Mouse (Mus musculus): ENCODE results near the gene Rnasek. TPM values are rescaled to one million over a fixed set of nuclear protein-coding genes. Genes with fewer than 3 reads are reported as not detected.
A peak's percentile ranks its signal among the peaks of the same experiment; 100 is the strongest.

The Rnasek gene
- polyA plus RNA-seq, 1 experiment from 2014 or later, result 235 TPM

- Histone ChIP-seq H3K4me3 (ENCODE audit: low read depth, low read length) (no peak overlapping the region), H3K27me3 (replicated peaks; ENCODE audit: control insufficient read depth, insufficient read depth, low read length) (0 out of 2 replicates have a peak, but pooled peaks cover 3% of the 10 kb centered on the region), H3K4me2 (ENCODE audit: low read length) (no peak overlapping the region), H3K9ac (ENCODE audit: low read length) (no peak overlapping the region), H3K27ac (ENCODE audit: low read depth, low read length) (no peak overlapping the region), H3K4me1 (ENCODE audit: control insufficient read depth, insufficient read depth, low read length) (no peaks in the 10 kb centered on the region), H3K36me3 (ENCODE audit: control insufficient read depth, insufficient read depth, low read length) (no peaks in the 10 kb centered on the region), H3K9me3 (replicated peaks; ENCODE audit: control insufficient read depth, low read length) (no peaks in the 10 kb centered on the region)
- DNase-seq (ENCODE audit: low spot score), result no peak
- no peak for ATAC-seq
- 76% methylated on average over 1 of the region's 1 CpGs for WGBS
These were observed 26.8 kb upstream of the Rnasek start for GRCm38 (mm10) chr11:70266405-70266804.

DNA sequence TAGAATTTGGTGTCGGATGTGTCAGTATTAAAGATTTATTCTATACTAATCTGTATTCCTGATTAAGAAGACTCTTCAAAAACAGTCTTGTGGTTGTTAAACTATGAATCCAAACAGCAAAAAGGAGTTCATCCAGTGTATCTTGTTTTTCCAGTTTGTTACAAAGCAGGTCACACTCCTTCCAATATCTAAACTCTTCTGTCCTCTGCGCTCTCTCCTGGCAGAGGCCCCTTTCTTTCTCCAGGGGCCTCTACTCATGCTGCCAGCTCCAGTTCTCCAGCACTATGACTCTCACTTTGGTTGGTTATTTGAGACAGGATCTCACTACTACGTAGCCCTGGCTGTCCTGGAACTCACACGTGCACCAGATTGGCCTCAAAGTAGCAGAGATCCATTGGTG lies 26.2 kb upstream of the Rnasek start:
- 86% methylated on average over 4 of the region's 4 CpGs for WGBS
- H3K9me3 ChIP-seq (replicated peaks; ENCODE audit: control insufficient read depth, low read length), result no peaks in the 10 kb centered on the region
- no peak overlapping the region for H3K27ac ChIP-seq (ENCODE audit: low read depth, low read length)

GRCm38 (mm10) chr11:70265252-70265651 lies 25.6 kb upstream of the Rnasek start:
- Histone ChIP-seq H3K27ac (ENCODE audit: low read depth, low read length) (no peak overlapping the region), H3K27me3 (replicated peaks; ENCODE audit: control insufficient read depth, insufficient read depth, low read length) (0 out of 2 replicates have a peak, but pooled peaks cover 3% of the 10 kb centered on the region), H3K4me3 (ENCODE audit: low read depth, low read length) (no peak overlapping the region), H3K36me3 (ENCODE audit: control insufficient read depth, insufficient read depth, low read length) (no peaks in the 10 kb centered on the region), H3K9me3 (replicated peaks; ENCODE audit: control insufficient read depth, low read length) (no peaks in the 10 kb centered on the region), H3K4me1 (ENCODE audit: control insufficient read depth, insufficient read depth, low read length) (no peaks in the 10 kb centered on the region), H3K9ac (ENCODE audit: low read length) (no peak overlapping the region), H3K4me2 (ENCODE audit: low read length) (no peak overlapping the region)
- DNase-seq (ENCODE audit: low spot score) (no peak), ATAC-seq (no peak)
- WGBS, result 52% methylated on average over 3 of the region's 3 CpGs

More for the DNA sequence above, 26.2 kb upstream of the Rnasek start:
- DNase-seq (ENCODE audit: low spot score) (no peak), ATAC-seq (no peak)
- Histone ChIP-seq H3K9ac (ENCODE audit: low read length) (no peak overlapping the region), H3K4me3 (ENCODE audit: low read depth, low read length) (no peak overlapping the region), H3K4me1 (ENCODE audit: control insufficient read depth, insufficient read depth, low read length) (no peaks in the 10 kb centered on the region), H3K36me3 (ENCODE audit: control insufficient read depth, insufficient read depth, low read length) (no peaks in the 10 kb centered on the region), H3K4me2 (ENCODE audit: low read length) (no peak overlapping the region), H3K27me3 (replicated peaks; ENCODE audit: control insufficient read depth, insufficient read depth, low read length) (0 out of 2 replicates have a peak, but pooled peaks cover 3% of the 10 kb centered on the region)

GRCm38 (mm10) chr11:70259035-70259434 lies 19.4 kb upstream of the Rnasek start:
- no peaks in the 10 kb centered on the region for H3K36me3 ChIP-seq (ENCODE audit: control insufficient read depth, insufficient read depth, low read length)
- H3K4me2 ChIP-seq (ENCODE audit: low read length), result no peak overlapping the region
- no peaks in the 10 kb centered on the region for H3K9me3 ChIP-seq (replicated peaks; ENCODE audit: control insufficient read depth, low read length)
- H3K4me1 ChIP-seq (ENCODE audit: control insufficient read depth, insufficient read depth, low read length), result no peaks in the 10 kb centered on the region
- WGBS, result 92% methylated on average over 4 of the region's 4 CpGs
- ATAC-seq (no peak), DNase-seq (ENCODE audit: low spot score) (no peak)
- peaks cover 13% of the 10 kb centered on the region for H3K27me3 ChIP-seq (replicated peaks; ENCODE audit: control insufficient read depth, insufficient read depth, low read length)
- H3K27ac ChIP-seq (ENCODE audit: low read depth, low read length), result no peak overlapping the region
- no peak overlapping the region for H3K9ac ChIP-seq (ENCODE audit: low read length)
- H3K4me3 ChIP-seq (ENCODE audit: low read depth, low read length), result no peak overlapping the region

- Histone ChIP-seq H3K4me3 (ENCODE audit: low read depth, low read length) (no peak within 1 kb of the TSS), H3K9me3 (replicated peaks; ENCODE audit: control insufficient read depth, low read length) (no peaks in the 10 kb centered on the region), H3K27me3 (replicated peaks; ENCODE audit: control insufficient read depth, insufficient read depth, low read length) (peaks cover 32% of the 10 kb centered on the region), H3K36me3 (ENCODE audit: control insufficient read depth, insufficient read depth, low read length) (no peaks in the 10 kb centered on the region), H3K9ac (ENCODE audit: low read length) (no peak within 1 kb of the TSS; the same call in 1 of the 2 replicates), H3K4me2 (ENCODE audit: low read length) (peak within 1 kb of the TSS; percentile 21; the same call in 1 of the 2 replicates), H3K27ac (ENCODE audit: low read depth, low read length) (no peak within 1 kb of the TSS), H3K4me1 (ENCODE audit: control insufficient read depth, insufficient read depth, low read length) (no peaks in the 10 kb centered on the region)
- DNase-seq (ENCODE audit: low spot score), result no peak
- under 1% methylated on average over 25 of the region's 25 CpGs for WGBS
- no peak for ATAC-seq
These were observed 15.4 kb upstream of the Rnasek start, which contains the start of gene Alox12 for GRCm38 (mm10) chr11:70254931-70255531. Alox12 (minus strand) TSS chr11:70255353.

GRCm38 (mm10) chr11:70254337-70254736 lies 14.7 kb upstream of the Rnasek start:
- no peaks in the 10 kb centered on the region for H3K36me3 ChIP-seq (ENCODE audit: control insufficient read depth, insufficient read depth, low read length)
- no peak overlapping the region for H3K9ac ChIP-seq (ENCODE audit: low read length)
- no peaks in the 10 kb centered on the region for H3K4me1 ChIP-seq (ENCODE audit: control insufficient read depth, insufficient read depth, low read length)
- H3K9me3 ChIP-seq (replicated peaks; ENCODE audit: control insufficient read depth, low read length), result no peaks in the 10 kb centered on the region
- H3K4me2 ChIP-seq (ENCODE audit: low read length), result peak overlapping the region; percentile 21; the same call in 1 of the 2 replicates
- 4% methylated on average over 18 of the region's 18 CpGs for WGBS
- DNase-seq (ENCODE audit: low spot score) (no peak), ATAC-seq (no peak)
- peaks cover 32% of the 10 kb centered on the region for H3K27me3 ChIP-seq (replicated peaks; ENCODE audit: control insufficient read depth, insufficient read depth, low read length)
- no peak overlapping the region for H3K27ac ChIP-seq (ENCODE audit: low read depth, low read length)
- H3K4me3 ChIP-seq (ENCODE audit: low read depth, low read length), result no peak overlapping the region

- Histone ChIP-seq H3K27ac (ENCODE audit: low read depth, low read length) (no peak overlapping the region), H3K36me3 (ENCODE audit: control insufficient read depth, insufficient read depth, low read length) (no peaks in the 10 kb centered on the region), H3K27me3 (replicated peaks; ENCODE audit: control insufficient read depth, insufficient read depth, low read length) (peaks cover 32% of the 10 kb centered on the region), H3K4me3 (ENCODE audit: low read depth, low read length) (no peak overlapping the region), H3K4me1 (ENCODE audit: control insufficient read depth, insufficient read depth, low read length) (no peaks in the 10 kb centered on the region), H3K9me3 (replicated peaks; ENCODE audit: control insufficient read depth, low read length) (no peaks in the 10 kb centered on the region), H3K4me2 (ENCODE audit: low read length) (no peak overlapping the region), H3K9ac (ENCODE audit: low read length) (no peak overlapping the region)
- DNase-seq (ENCODE audit: low spot score), result no peak
- ATAC-seq, result no peak
- WGBS, result 79% methylated on average over 8 of the region's 8 CpGs
These were observed 12.2 kb upstream of the Rnasek start for GRCm38 (mm10) chr11:70251853-70252252.

GRCm38 (mm10) chr11:70250150-70250549 lies 10.5 kb upstream of the Rnasek start:
- H3K27ac ChIP-seq (ENCODE audit: low read depth, low read length), result no peak overlapping the region
- H3K9me3 ChIP-seq (replicated peaks; ENCODE audit: control insufficient read depth, low read length), result no peaks in the 10 kb centered on the region
- no peaks in the 10 kb centered on the region for H3K4me1 ChIP-seq (ENCODE audit: control insufficient read depth, insufficient read depth, low read length)
- no peak overlapping the region for H3K4me2 ChIP-seq (ENCODE audit: low read length)
- no peak for ATAC-seq
- H3K27me3 ChIP-seq (replicated peaks; ENCODE audit: control insufficient read depth, insufficient read depth, low read length), result peaks cover 28% of the 10 kb centered on the region
- WGBS, result 71% methylated on average over 11 of the region's 11 CpGs
- no peaks in the 10 kb centered on the region for H3K36me3 ChIP-seq (ENCODE audit: control insufficient read depth, insufficient read depth, low read length)
- H3K4me3 ChIP-seq (ENCODE audit: low read depth, low read length), result no peak overlapping the region
- DNase-seq (ENCODE audit: low spot score), result no peak
- H3K9ac ChIP-seq (ENCODE audit: low read length), result no peak overlapping the region

- ATAC-seq, result no peak
- no peaks in the 10 kb centered on the region for H3K36me3 ChIP-seq (ENCODE audit: control insufficient read depth, insufficient read depth, low read length)
- H3K4me3 ChIP-seq (ENCODE audit: low read depth, low read length), result no peak overlapping the region
- H3K27ac ChIP-seq (ENCODE audit: low read depth, low read length), result no peak overlapping the region
- WGBS, result 49% methylated on average over 9 of the region's 9 CpGs
- H3K9me3 ChIP-seq (replicated peaks; ENCODE audit: control insufficient read depth, low read length), result no peaks in the 10 kb centered on the region
- H3K9ac ChIP-seq (ENCODE audit: low read length), result no peak overlapping the region
- peak; percentile 70 for DNase-seq (ENCODE audit: low spot score)
- no peak overlapping the region for H3K4me2 ChIP-seq (ENCODE audit: low read length)
- peaks cover 5% of the 10 kb centered on the region; the same call in 1 of the 2 replicates for H3K27me3 ChIP-seq (replicated peaks; ENCODE audit: control insufficient read depth, insufficient read depth, low read length)
- H3K4me1 ChIP-seq (ENCODE audit: control insufficient read depth, insufficient read depth, low read length), result no peaks in the 10 kb centered on the region
These were observed 7.6 kb upstream of the Rnasek start for GRCm38 (mm10) chr11:70247136-70247845.
